Mouse (Mus musculus): ENCODE data around the gene Tox2.

Tox2 gene

DNA sequence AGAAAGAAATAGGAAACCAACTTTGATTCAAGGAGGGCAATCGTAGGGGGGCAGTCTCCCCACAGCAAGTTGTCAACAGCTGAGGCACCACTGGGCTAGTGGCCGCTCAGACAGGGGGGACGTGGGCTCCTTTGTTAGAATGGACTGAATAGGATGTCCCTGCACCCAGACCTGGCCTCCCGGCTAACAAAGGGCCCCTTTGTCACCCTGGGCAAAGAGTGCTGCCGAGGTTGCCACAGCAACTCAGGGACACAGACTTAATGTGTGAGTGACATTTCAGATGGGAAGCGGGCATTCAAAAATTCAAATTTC lies 7.1 kb upstream of the Tox2 start:
- TF ChIP-seq GATA4 (IDR thresholded peaks at IDR 0.05; ENCODE audit: insufficient replicate concordance, low read length) = no peak

DNA sequence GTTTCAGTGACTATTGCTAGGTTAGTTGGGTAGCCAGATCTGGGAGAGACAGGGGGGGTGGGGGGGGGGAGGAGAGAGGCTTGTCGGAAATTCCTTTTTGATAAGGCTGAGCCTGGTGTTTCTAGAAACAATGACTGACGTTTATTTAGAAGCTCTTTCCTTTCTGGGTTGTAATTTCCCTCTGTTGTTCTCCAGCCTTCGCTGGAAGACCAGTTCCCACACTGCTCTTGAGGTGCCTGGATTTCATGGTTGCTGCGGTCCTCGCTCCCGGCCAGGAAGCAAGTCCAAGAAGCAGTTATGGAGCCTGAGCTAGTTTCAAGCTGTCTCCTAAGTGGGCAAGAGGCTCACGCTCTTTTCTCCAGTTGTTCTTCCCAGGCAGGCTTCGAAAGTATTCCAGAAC lies 1.0 kb upstream of the Tox2 start:
- TF ChIP-seq GATA4 (IDR thresholded peaks at IDR 0.05; ENCODE audit: insufficient replicate concordance, low read length) = no peak

DNA sequence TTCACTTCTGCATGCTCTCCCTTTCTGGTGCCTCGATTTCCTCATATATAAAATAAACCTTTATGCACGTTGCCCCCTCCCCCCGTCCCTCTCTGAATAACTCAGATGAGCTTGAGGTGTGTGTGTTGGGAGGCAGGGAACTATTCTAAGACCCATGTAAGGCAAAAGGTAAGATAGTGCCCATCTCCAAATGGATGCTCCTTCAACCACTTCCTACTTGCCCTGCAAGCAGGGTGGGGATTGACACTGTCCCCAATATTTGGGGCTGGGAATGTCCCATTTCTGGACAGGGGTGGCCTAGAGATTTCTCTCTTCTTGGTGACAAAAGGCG lies 407 bp upstream of the Tox2 start:
- no peak for TF ChIP-seq GATA4 (IDR thresholded peaks at IDR 0.05; ENCODE audit: insufficient replicate concordance, low read length)

DNA sequence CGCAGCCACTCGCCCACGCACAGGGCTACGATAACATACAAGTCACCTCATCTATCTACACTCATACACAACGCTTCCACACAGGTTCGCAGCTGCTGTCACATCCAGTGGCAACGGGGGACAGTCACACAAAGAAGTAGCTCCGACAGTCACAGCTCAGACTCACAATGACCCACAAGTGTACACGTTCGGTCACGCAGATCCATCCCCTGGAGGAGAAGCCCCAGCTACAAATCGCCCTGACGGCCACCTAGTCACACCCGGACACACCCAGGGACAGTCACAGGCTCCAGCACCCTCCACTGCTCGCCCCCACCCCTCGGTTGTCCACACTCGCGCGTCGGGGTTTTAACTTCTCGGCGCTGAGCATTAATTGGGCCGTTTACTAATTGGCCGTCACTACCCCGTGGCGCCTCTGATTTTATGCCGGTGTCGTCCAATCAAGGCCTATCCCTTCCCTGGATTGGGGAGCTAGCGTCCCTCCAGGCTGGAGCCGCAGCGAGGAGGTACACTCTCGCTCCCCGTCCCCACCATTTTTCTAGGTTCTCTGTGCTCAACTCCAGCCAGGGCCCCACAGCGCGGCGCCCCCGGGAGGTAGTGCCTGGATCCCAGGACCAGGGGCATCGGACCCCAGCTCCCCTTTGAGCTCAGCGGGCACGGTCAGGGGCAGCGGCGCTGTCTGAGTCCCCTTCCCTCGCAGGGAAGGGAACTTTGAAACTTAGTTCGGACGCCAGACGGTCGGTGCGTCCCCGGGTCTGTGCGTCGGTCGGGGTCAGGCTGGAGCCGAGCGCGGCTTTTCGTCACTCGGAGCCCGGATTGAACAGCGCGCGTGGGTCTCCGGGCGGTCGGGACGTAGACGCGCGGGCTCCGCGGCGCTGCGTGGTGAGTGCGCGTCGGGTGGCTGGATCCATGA lies 966 bp downstream of the Tox2 start:
- TF ChIP-seq GATA4 (IDR thresholded peaks at IDR 0.05; ENCODE audit: insufficient replicate concordance, low read length) = no peak

DNA sequence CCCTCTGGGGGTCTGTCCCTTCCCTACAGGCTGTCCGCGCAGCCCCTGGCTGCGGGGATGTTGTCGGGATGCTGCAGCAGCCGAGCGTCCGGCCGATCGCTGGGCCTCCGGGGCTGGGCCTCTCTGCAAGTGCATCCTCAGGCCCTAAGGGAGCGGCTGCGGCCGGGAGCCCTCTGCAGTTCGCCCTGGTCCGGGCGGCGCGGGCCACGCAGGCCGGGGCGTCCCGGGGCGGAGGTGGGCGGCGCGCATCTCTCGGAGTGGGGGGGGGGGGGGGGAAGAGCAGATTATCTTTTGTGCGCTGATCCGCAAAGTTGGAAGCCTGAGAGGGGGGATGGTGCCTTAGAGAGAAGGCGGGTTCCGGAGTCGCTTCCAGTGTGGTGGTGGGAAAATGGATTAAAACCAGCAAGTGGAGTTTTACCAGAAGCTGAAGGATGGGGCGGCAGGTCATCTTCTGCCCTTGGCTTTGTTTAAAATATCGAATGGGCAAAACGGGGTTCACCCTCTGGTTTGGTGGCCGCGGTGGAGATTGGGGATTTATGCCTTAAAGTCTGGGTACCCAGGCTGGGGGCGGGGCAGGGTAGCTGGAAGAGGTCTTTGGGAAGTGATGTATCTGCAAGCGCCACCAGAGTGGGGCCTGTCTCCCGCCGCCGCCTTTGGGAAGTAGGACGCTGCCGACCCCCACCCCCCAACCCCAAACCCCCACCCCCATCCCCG lies 1.8 kb downstream of the Tox2 start:
- TF ChIP-seq GATA4 (IDR thresholded peaks at IDR 0.05; ENCODE audit: insufficient replicate concordance, low read length) = no peak

DNA sequence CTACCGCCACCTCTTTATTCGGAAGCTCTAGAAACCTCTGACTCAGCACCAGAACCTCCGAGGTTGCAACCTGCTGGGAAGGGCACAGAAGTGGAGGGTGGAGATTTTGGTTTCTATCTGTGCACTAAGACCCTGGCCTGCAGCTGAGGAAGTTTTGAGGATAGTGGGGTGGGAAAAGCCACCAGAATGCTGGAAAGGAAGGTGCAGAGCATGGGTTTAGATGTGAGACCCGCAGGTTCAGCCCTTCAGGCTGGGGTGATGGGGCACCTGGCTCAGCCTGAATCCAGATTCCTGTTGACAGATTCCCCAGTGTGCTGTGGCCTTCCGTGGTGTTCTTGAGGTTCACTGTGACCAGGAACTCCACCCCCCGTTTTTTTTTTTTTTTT lies 2.3 kb downstream of the Tox2 start:
- TF ChIP-seq GATA4 (IDR thresholded peaks at IDR 0.05; ENCODE audit: insufficient replicate concordance, low read length) = no peak

DNA sequence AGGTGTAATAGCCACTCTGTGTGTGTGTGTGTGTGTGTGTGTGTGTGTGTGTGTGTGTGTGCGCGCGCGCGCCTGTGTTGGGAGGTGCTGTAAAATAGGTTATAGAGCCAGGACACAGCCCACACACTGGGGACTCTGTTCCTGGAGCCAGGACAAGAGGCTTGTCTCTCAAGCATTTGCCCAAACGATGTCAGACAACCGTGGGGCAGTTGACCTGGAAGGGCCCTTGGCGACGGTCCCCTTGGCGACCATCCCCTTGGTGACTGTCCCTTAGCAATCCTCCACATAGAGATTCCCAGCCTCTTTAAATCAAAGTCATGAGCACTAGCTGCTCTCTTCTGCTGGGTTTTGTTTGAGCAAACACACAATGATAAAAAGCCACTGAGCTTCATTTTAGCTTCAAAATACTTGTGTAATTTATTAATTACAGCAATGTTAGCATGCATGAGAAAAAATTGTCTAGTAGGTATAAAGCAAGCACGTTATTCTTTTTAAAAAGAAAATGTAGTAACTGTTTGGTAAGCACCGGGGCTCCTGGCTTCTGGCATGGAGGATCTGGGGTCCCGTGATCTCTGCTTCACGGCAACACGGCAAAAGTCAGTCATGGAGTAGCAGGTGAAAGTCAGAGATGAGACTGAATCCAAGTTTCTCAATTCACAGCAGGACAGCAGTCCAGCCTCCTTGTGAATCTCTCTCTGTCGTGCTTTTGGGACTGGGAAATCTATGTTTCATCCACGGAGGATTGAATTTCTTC lies 3.0 kb downstream of the Tox2 start:
- no peak for TF ChIP-seq GATA4 (IDR thresholded peaks at IDR 0.05; ENCODE audit: insufficient replicate concordance, low read length)

DNA sequence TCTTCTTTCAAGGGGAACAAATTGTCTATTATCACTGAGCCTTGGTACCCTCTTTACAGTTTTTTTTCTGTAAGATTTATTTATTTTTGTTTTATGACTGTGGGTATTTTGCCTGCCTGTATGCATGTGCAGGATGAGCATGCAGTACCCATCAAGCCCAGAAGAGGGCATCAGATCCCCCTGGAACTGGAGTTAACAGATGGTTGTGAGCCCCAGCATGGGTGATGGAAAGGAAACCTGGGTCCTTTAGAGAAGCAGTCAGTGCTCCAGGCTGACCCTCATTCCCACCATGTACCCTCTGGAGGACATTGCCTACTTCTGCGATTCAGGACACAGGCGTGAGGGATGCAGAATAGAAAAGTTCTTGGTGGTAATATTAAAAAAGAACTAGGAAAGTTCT lies 4.4 kb downstream of the Tox2 start:
- no peak for TF ChIP-seq GATA4 (IDR thresholded peaks at IDR 0.05; ENCODE audit: insufficient replicate concordance, low read length)

DNA sequence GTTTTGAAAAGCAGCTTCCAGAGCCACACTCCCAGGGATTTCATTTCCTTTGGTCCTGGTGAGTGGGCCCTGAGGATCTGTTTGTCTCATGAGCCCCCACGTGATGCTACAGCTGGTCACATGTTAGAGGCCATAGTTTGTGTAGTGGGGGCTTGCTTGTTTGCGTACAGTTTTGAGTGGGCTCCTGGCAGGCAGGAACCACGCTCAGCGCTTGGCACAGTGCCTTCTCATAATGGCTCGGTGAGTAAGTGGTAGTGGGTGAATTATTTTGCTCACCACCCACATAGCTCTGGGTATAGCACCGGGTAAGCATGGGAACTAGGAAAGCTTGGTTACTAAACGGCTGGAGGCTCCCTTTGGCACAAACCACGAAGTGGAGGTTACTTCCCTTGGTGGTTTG lies 6.2 kb downstream of the Tox2 start:
- no peak for TF ChIP-seq GATA4 (IDR thresholded peaks at IDR 0.05; ENCODE audit: insufficient replicate concordance, low read length)

DNA sequence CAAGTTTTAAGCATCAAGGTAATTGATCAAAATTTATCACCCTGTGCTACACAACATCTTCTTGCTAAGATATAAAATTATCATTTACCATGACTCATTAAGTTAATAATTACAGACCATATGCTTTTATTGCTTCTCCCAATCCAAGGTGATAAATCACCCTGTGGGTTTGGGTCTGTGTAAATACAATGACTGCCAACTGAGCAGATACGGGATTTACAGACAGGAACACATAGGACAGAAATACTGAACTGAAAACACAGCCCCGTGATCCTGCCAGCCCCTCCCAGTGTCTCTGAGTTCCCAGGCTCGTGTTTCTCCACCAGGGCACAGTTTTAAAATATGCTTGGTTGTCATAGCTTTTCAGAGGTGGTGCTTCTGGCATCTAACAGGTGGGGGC lies 10.2 kb downstream of the Tox2 start:
- no peak for TF ChIP-seq GATA4 (IDR thresholded peaks at IDR 0.05; ENCODE audit: insufficient replicate concordance, low read length)

DNA sequence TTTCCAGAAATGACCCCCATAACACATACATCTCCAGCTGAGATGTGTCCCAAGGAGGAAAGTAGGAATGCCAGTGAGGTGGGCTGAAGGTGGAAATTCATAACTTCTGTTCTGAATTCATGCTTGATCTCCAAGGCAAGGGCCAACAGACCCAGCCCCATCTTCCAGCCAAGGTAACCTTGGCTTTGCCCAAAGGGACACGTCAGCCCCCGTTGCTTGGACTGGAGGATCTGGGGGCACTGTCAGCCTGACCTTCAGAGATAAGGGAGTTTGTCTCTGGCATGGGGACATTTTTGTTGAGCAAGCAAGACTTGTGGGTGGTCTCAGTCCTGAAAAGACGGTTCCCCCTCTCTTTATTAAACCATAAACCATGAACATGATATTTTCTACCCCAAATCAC lies 15.2 kb downstream of the Tox2 start:
- TF ChIP-seq GATA4 (IDR thresholded peaks at IDR 0.05; ENCODE audit: insufficient replicate concordance, low read length) = no peak

DNA sequence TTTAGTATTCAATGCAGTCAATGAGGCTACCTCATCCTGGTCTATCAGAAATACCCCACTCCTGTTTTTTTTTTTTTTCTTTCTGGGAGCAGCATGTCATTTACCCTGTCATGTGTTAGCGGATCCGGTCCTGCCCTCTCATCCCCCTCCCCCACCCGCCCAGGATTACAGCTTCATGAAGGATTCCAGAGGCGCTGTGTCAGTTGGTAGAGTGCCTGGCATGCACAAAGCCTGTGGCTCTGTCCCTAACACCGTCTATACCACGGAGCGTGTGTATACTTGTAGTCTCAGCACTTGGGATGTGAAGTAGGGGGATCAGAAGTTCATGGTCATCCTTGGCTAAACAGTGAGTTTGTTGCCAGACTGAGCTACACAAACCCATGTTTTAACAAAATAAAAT lies 15.6 kb downstream of the Tox2 start:
- TF ChIP-seq GATA4 (IDR thresholded peaks at IDR 0.05; ENCODE audit: insufficient replicate concordance, low read length) = no peak

DNA sequence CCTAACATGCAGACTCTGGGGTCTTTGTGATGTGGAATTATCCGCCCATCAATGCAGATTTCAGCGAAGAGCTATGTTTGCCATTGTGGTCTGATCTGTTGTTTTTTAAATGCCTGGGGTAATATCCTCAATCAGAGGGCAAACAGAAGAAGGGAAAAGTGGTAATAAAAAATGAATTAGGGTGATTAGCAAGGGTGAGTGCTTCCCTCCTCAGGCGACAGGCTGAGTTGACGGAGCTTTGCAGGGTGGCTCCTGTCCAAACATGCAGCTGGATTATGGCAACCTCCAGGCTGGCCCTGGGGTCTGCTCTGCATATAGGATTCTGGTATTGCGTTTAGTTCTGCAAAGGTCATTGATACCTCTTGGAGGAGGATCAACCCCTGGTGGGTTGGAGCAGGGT lies 16.5 kb downstream of the Tox2 start:
- TF ChIP-seq GATA4 (IDR thresholded peaks at IDR 0.05; ENCODE audit: insufficient replicate concordance, low read length) = no peak

DNA sequence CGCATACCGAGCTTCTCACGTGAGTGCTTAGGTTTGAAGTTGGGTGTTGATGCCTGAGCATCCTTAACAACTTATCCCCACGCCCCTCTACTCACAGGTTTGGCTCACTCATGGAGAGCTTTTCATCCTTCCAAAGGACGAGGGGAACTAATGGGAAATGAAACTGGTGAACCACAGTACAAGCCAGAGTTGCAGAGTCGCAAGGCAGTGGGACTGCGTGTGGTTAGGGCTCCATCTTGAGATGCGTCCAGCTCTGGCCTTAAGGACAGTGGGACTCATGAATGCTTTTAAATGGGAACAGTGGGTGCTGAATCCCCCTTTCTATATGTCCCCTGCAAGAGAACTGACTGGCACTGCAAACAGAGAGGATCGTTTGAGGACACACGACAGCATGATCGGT lies 17.8 kb downstream of the Tox2 start:
- no peak for TF ChIP-seq GATA4 (IDR thresholded peaks at IDR 0.05; ENCODE audit: insufficient replicate concordance, low read length)

DNA sequence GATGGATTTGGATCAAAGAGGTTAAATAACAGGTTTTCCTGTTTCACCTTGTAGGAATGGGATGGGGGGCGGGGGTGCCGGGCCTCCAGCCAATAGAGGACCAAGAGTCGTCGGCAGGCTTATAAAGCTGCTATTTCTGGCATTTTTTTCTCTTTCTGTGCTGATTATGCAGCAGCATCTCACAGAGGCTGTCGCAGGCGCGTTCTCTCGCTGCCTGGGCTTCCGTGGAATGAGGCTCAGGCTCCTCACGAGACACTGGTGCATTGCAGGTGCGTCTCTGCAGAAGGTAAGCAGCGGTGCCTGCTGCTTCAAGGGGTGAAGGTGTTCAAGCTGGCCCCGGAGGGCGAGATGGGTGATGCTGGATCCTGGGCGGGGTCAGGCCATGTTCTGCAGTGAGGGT lies 22.4 kb downstream of the Tox2 start:
- TF ChIP-seq GATA4 (IDR thresholded peaks at IDR 0.05; ENCODE audit: insufficient replicate concordance, low read length) = no peak

DNA sequence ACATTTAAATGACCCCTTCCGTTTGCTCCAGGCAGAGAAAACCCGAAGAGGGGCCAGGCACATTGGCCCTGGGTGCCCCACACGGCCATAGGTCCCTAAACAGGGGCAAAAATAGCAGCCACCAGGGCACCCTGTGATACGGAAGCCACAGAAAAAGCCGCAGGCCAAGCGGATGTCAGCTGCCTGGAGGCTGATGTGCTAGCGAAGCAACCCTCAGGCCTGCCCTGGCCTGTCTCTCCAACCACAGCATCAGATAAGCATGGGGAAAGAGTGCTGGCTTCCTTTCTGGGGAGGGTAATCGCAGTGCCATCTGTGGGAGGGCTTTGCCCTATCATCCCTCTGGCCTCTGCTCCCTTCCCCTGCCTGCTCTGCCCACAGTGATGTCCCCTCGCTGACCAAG lies 26.1 kb downstream of the Tox2 start:
- no peak for TF ChIP-seq GATA4 (IDR thresholded peaks at IDR 0.05; ENCODE audit: insufficient replicate concordance, low read length)
